Mouse (Mus musculus): ENCODE data around the gene Arrdc1.

Arrdc1 gene

GRCm38 (mm10) chr2:24919839-24920175 lies 15.2 kb downstream of the Arrdc1 start:
- no peak for DNase-seq

- peak; percentile 94 for DNase-seq
These were observed 15.9 kb downstream of the Arrdc1 start, which contains the start of gene Ehmt1 for GRCm38 (mm10) chr2:24918930-24919838. Gene Ehmt1 (minus strand): TSS chr2:24919614.

GRCm38 (mm10) chr2:24914762-24915161 lies 20.3 kb downstream of the Arrdc1 start:
- DNase-seq: no peak

- no peak for DNase-seq
These were observed 22.5 kb downstream of the Arrdc1 start for GRCm38 (mm10) chr2:24912589-24912988.

- no peak for DNase-seq
These were observed 22.9 kb downstream of the Arrdc1 start for GRCm38 (mm10) chr2:24912189-24912588.

- DNase-seq: no peak
These were observed 24.6 kb downstream of the Arrdc1 start for GRCm38 (mm10) chr2:24910481-24910880.

- DNase-seq: no peak
These were observed 29.3 kb downstream of the Arrdc1 start for GRCm38 (mm10) chr2:24905653-24906155.

GRCm38 (mm10) chr2:24904823-24905652 lies 30.0 kb downstream of the Arrdc1 start:
- DNase-seq: no peak

- no peak for DNase-seq
These were observed 32.1 kb downstream of the Arrdc1 start for GRCm38 (mm10) chr2:24902999-24903398.

GRCm38 (mm10) chr2:24901055-24901454 lies 34.0 kb downstream of the Arrdc1 start:
- no peak for DNase-seq

GRCm38 (mm10) chr2:24899292-24899691 lies 35.8 kb downstream of the Arrdc1 start:
- no peak for DNase-seq

GRCm38 (mm10) chr2:24896761-24897160 lies 38.3 kb downstream of the Arrdc1 start:
- DNase-seq: no peak

- DNase-seq: no peak
These were observed 40.8 kb downstream of the Arrdc1 start for GRCm38 (mm10) chr2:24894211-24894610.

- no peak for DNase-seq
These were observed 42.7 kb downstream of the Arrdc1 start for GRCm38 (mm10) chr2:24892318-24892717.

GRCm38 (mm10) chr2:24890541-24891447 lies 44.3 kb downstream of the Arrdc1 start:
- DNase-seq: no peak

GRCm38 (mm10) chr2:24888895-24889294 lies 46.2 kb downstream of the Arrdc1 start:
- DNase-seq: no peak

- DNase-seq: no peak
These were observed 54.4 kb downstream of the Arrdc1 start for GRCm38 (mm10) chr2:24880686-24881085.
